Mouse (Mus musculus): ENCODE measurements around the gene Hmgcl.

- TF ChIP-seq CTCF (IDR thresholded peaks at IDR 0.05; ENCODE audit: borderline replicate concordance, extremely low read depth, insufficient read depth, insufficient read length) = no peak
- no peak for TF ChIP-seq POLR2A (IDR thresholded peaks at IDR 0.05; ENCODE audit: borderline replicate concordance, extremely low read depth, insufficient read depth, insufficient read length, poor library complexity, severe bottlenecking)
Measured at GRCm38 (mm10) chr4:135911531-135911930, 34.7 kb upstream of the Hmgcl start.

Data from brain, embryonic 14.5 days (tissue).